Mouse (Mus musculus) liver, embryonic 11.5 days (tissue): ENCODE measurements around the gene Tssc4. TPM values are rescaled to one million over a fixed set of nuclear protein-coding genes. Genes with fewer than 3 reads are reported as not detected.

Experiments used
- ATAC-seq: fragments of 200-750 bp; cut with Nextera tagmentation; replicated peaks from 2 replicates; pipeline ENCODE4 v1.8.0; 2017; ENCODE audit warnings: moderate number of reproducible peaks, mild to moderate bottlenecking, moderate TSS enrichment, moderate library complexity; ENCODE audit not compliant: low FRiP score
- DNase-seq: peaks from one replicate; pipeline ENCODE4 v3.0.0-alpha.2; 2017; ENCODE audit warnings: low spot score
- H3K27ac ChIP-seq: fragments of 300-500 bp; sonication (generic); 2 replicates; pipeline ENCODE4 v1.5.1; 2014; ENCODE audit warnings: mild to moderate bottlenecking, low read depth, low read length, control low read depth
- H3K27me3 ChIP-seq: fragments of 300-500 bp; sonication (generic); replicated peaks from 2 replicates; pipeline ENCODE4 v1.6.1; 2014; ENCODE audit warnings: low read length, mixed read lengths; ENCODE audit not compliant: control insufficient read depth, insufficient read depth
- H3K36me3 ChIP-seq: fragments of 300-500 bp; sonication (generic); 2 replicates; pipeline ENCODE4 v1.6.1; 2014; ENCODE audit warnings: mild to moderate bottlenecking, low read length, moderate library complexity, mixed read lengths; ENCODE audit not compliant: control insufficient read depth, insufficient read depth
- H3K4me1 ChIP-seq: fragments of 300-500 bp; sonication (generic); replicated peaks from 2 replicates; pipeline ENCODE4 v1.6.1; 2014; ENCODE audit warnings: low read length, mixed read lengths; ENCODE audit not compliant: control insufficient read depth, insufficient read depth
- H3K4me2 ChIP-seq: fragments of 300-500 bp; sonication (generic); 2 replicates; pipeline ENCODE4 v1.6.1; 2014; ENCODE audit warnings: mild to moderate bottlenecking, control low read depth, moderate library complexity
- H3K4me3 ChIP-seq: fragments of 300-500 bp; sonication (generic); 2 replicates; pipeline ENCODE4 v1.5.1; 2014; ENCODE audit warnings: low read depth, low read length, control low read depth
- H3K9ac ChIP-seq: fragments of 300-500 bp; sonication (generic); 2 replicates; pipeline ENCODE4 v1.6.1; 2014; ENCODE audit warnings: low read depth, low read length, control low read depth
- H3K9me3 ChIP-seq: fragments of 300-500 bp; sonication (generic); 2 replicates; pipeline ENCODE4 v1.6.1; 2016; ENCODE audit warnings: low read length, inconsistent platforms, mixed read lengths; ENCODE audit not compliant: control insufficient read depth
- WGBS: fragments of 180-500 bp; shearing (Covaris S2); extraction: QIAGEN DNeasy Blood & Tissue Kit; methylation state at CpG from one replicate; pipeline ENCODE4 v1.1.7; 2014; 5-methylcytosine and 5-hydroxymethylcytosine counted together
- polyA plus RNA-seq: library from polyadenylated mRNA; unstranded; fragments of >200 nt; fragmentation: Nextera tagmentation; extraction: Ambion mirVana; gene quantifications from 2 replicates; pipeline ENCODE4 v1.2.1, GENCODE M21; 2014

Tssc4 gene
- polyA plus RNA-seq, 1 experiment from 2014 or later = 48.9 TPM

DNA sequence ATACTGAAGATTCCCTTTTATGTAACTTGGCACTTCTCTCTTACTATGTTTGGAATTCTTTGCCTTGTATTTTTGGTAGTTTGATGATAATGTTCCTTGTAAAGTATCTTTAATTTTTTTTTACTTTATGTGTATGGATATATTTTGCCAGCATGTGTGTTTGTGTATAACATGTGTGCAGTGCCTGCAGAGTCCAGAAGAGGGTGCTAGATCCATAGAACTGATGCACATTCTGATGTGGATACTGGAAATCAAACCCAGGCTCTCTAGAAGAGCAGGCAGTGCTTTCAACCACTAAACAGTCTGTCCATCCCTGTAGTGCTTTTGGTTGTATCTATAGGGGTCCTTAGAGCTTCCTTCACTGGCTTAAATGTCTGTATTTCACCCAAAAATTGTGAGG, 45.7 kb downstream of the Tssc4 start:
- no peak overlapping the region for H3K27ac ChIP-seq
- no peak for ATAC-seq
- H3K4me2 ChIP-seq = no peak overlapping the region
- no peak overlapping the region for H3K4me3 ChIP-seq
- 0 out of 2 replicates have a peak, but pooled peaks cover 5% of the 10 kb centered on the region for H3K4me1 ChIP-seq
- no peaks in the 10 kb centered on the region for H3K9me3 ChIP-seq
- H3K27me3 ChIP-seq = no peaks in the 10 kb centered on the region; the same call in 1 of the 2 replicates
- H3K36me3 ChIP-seq = no peaks in the 10 kb centered on the region
- H3K9ac ChIP-seq = no peak overlapping the region
- DNase-seq = no peak

DNA sequence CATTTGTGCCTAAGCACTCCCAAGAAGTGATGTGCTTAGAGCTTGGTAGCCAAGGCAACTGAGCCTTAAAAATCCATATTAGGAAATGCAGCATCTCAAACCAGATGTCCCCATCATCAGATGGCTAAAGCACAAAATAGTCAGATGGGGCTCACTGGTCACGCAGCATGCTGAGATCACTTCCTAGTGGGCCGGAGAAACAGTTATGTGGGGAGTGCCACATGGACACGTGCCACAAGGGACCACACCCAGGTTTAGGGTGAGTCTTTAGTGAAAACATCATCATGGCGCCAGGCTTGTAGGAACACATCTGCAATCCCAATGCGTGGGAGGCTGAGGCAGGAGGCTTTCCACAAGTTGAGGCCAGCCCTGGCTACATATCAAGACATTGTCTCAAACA, 47.5 kb downstream of the Tssc4 start:
- Histone ChIP-seq H3K9me3 (no peaks in the 10 kb centered on the region), H3K4me3 (no peak overlapping the region), H3K27me3 (no peaks in the 10 kb centered on the region), H3K4me2 (no peak overlapping the region), H3K36me3 (no peaks in the 10 kb centered on the region), H3K4me1 (0 out of 2 replicates have a peak, but pooled peaks cover 6% of the 10 kb centered on the region), H3K27ac (no peak overlapping the region), H3K9ac (no peak overlapping the region)
- DNase-seq (no peak), ATAC-seq (no peak)
- 73% methylated on average over 5 of the region's 5 CpGs for WGBS

DNA sequence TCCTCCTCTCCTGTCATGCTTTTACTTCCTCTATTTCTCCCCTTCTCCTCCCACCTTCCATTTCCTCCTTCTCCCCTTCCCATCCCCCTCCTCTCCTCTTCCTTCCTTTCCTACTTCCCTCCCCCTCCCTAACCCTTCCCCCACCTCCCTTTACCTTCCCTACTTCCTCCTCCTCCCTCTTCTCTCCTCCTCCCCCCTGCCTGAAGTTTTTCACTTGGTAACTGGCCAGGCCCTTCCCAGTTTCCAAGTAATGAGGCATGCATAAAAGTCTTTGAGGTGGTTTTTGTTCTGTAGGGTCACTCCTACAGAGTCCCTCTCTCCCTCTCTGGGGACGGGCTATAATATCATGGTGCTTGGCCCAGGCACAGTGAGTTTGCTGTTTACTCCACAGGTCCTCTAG, 50.4 kb downstream of the Tssc4 start:
- H3K27me3 ChIP-seq = no peaks in the 10 kb centered on the region; the same call in 1 of the 2 replicates
- H3K4me2 ChIP-seq = no peak overlapping the region
- H3K27ac ChIP-seq = no peak overlapping the region
- DNase-seq (no peak), ATAC-seq (no peak)
- H3K9ac ChIP-seq = no peak overlapping the region
- H3K4me1 ChIP-seq = 0 out of 2 replicates have a peak, but pooled peaks cover 12% of the 10 kb centered on the region
- no peak overlapping the region for H3K4me3 ChIP-seq
- no peaks in the 10 kb centered on the region for H3K36me3 ChIP-seq
- no peaks in the 10 kb centered on the region for H3K9me3 ChIP-seq
- whole genome bisulfite sequencing = 44% methylated on average over 1 of the region's 1 CpGs

DNA sequence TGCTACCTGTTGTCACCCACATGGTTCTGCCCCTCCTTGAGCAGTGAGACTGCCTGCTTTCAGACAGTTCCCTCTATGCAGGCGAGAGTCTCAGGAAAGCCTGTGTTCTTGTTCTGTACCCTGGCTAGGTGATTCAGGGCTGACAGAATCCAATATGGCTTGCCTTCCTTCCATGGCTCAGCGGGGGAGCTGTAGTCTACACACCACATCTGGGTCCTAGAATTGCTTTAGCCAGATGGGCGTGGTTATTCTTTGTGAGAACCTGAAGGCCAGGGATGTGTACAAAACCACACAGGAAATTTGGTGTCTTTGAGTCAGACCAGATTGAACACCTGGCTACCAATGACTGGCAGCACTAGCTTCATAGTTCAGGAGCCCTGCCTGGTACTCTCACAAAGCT, 50.8 kb downstream of the Tssc4 start:
- H3K27ac ChIP-seq = no peak overlapping the region
- 0 out of 2 replicates have a peak, but pooled peaks cover 12% of the 10 kb centered on the region for H3K4me1 ChIP-seq
- H3K36me3 ChIP-seq = no peaks in the 10 kb centered on the region
- no peak for ATAC-seq
- no peaks in the 10 kb centered on the region; the same call in 1 of the 2 replicates for H3K27me3 ChIP-seq
- no peak overlapping the region for H3K4me2 ChIP-seq
- no peaks in the 10 kb centered on the region for H3K9me3 ChIP-seq
- H3K9ac ChIP-seq = no peak overlapping the region
- DNase-seq = no peak
- 61% methylated on average over 3 of the region's 3 CpGs for WGBS
- no peak overlapping the region for H3K4me3 ChIP-seq

Other genes with a start within 250 kb of the Tssc4 start
- 0.26 and 0.29 TPM in 2 replicates for gene Th, start 138.1 kb upstream of the Tssc4 start, polyA plus RNA-seq
- 1.5 and 1.8 TPM in 2 replicates for gene Ascl2, start 100.0 kb upstream of the Tssc4 start, polyA plus RNA-seq
- 115 and 118 TPM in 2 replicates for gene Tspan32, start 64.2 kb upstream of the Tssc4 start, polyA plus RNA-seq
- 273 and 276 TPM in 2 replicates for gene Cd81, start 16.5 kb upstream of the Tssc4 start, polyA plus RNA-seq
- gene Trpm5, start 25.4 kb downstream of the Tssc4 start, polyA plus RNA-seq = 1.2 and 1.3 TPM in 2 replicates
- gene Kcnq1, start 37.1 kb downstream of the Tssc4 start, polyA plus RNA-seq = 0.59 and 1.2 TPM in 2 replicates